Mouse (Mus musculus): ENCODE measurements at regions not wholly inside any gene's neighbourhood (a gene's known extent, or its start where the extent isn't known, plus 50 kb on each side); places are given as distances from the start of the nearest gene placed in this dataset.

- no peak for ATAC-seq (replicated peaks; ENCODE audit: poor library complexity)
These were observed 62.0 kb upstream of the Rtl1 start for GRCm38 (mm10) chr12:109662179-109662578.

GRCm38 (mm10) chr12:109674766-109675165 is 74.6 kb upstream of the Rtl1 start:
- no peak for ATAC-seq (replicated peaks; ENCODE audit: poor library complexity)

GRCm38 (mm10) chr12:109694046-109694445 is 93.9 kb upstream of the Rtl1 start:
- ATAC-seq (replicated peaks; ENCODE audit: poor library complexity) = no peak

- no peak for ATAC-seq (replicated peaks; ENCODE audit: poor library complexity)
These were observed 94.8 kb upstream of the Rtl1 start for GRCm38 (mm10) chr12:109694801-109695430.

DNA sequence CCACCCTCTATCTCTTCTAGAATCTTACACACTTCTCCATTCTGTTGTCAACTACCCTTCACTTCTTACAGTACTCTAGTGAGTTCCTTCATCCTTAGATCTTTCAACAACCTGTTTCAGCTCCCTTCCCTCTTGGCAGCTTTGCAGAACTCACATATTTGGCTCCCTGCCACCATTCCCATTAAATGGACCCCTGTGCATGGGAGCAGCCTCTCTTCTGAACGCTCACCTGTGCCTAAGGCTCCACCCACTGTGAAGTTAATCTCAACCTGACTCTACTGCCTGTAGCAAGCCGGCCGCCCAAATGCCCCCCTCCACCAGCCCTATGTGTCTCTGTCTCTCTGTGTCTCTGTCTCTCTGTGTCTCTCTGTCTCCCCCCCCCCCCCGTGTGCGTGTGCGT is 106.7 kb upstream of the Rtl1 start:
- no peak for ATAC-seq (replicated peaks; ENCODE audit: poor library complexity)

DNA sequence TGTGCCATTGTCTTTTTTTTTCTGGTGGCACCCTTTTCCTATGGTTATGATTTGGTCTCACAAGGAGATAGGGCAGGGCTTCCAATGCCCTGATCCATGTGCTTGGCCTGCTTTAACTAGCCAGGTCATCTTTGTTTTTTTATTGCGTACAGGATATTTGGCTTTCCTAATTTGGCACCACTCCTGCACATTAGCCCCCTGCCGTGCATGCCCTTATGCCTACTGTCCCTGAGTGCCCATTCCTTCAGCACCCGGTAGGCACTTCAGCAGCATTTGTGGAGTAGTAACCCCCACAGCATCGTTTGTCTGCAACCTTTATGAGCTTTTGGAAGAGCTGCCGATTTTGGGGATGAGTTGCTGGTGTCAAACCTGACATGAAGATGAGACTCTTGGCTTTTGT is 109.5 kb upstream of the Rtl1 start:
- no peak for ATAC-seq (replicated peaks; ENCODE audit: poor library complexity)

- ATAC-seq (replicated peaks; ENCODE audit: poor library complexity) = no peak
These were observed 111.3 kb upstream of the Rtl1 start for GRCm38 (mm10) chr12:109711392-109711791.

GRCm38 (mm10) chr12:109711946-109712345 is 111.8 kb upstream of the Rtl1 start:
- ATAC-seq (replicated peaks; ENCODE audit: poor library complexity) = no peak

DNA sequence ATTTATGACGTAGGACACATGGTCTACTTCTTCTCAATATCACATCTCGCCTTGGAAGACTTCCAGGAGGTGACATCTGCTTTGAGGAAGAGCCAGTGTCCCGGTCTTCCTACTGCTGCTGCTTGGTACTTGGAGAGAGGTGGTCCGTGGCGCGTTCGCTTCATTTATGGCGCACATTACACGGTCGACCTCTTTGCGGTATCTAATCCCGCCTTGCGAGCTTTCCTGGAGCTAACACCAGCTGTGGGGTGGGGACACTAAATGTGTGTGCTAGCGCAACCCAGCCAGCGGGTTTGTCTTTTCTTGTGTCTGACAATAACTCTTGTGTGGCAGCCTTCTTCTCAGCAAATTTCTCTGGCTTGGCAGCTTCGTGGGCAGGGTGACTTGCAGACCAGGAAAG is 112.3 kb upstream of the Rtl1 start:
- ATAC-seq (replicated peaks; ENCODE audit: poor library complexity) = no peak

DNA sequence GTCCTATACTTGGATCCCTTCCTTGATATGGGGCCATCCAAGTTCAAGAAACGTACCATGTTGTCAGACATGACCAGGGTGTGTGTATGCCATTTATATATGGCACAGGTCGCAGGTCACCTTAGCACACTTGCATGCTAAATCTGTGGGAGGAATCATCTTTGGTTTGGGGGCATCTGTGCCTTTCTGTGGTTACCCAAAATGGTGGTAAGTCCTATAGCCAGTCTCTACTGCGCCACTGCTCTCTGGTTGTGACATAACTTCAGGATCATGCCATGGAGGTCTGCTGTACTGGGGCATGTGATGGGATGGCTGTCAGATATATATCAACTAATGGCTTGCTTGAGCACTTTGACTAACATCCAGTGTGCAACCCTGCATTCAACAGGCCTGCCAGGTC is 112.9 kb upstream of the Rtl1 start:
- no peak for ATAC-seq (replicated peaks; ENCODE audit: poor library complexity)

DNA sequence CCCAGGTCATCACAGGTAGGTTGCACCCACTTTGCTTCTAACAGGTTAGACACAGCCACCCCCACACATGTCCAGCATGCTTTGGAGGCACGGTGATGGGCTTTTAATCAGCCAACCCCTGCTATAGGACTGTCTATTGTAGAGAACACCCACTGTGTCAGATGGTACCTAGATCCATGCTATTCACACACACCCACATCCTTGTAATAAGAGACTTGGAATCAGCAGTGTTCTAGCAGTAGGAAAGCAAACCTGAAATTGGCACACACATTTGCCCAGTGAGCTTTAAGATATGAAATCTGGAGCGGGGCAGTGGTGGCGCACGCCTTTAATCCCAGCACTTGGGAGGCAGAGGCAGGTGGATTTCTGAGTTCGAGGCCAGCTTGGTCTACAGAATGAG is 113.9 kb upstream of the Rtl1 start:
- ATAC-seq (replicated peaks; ENCODE audit: poor library complexity) = no peak

- ATAC-seq (replicated peaks; ENCODE audit: poor library complexity) = no peak
These were observed 116.9 kb upstream of the Rtl1 start for GRCm38 (mm10) chr12:109716991-109717390.

- ATAC-seq (replicated peaks; ENCODE audit: poor library complexity) = no peak
These were observed 117.9 kb upstream of the Rtl1 start for GRCm38 (mm10) chr12:109718036-109718435.

GRCm38 (mm10) chr12:109738201-109738600 is 138.1 kb upstream of the Rtl1 start:
- no peak for ATAC-seq (replicated peaks; ENCODE audit: poor library complexity)

- ATAC-seq (replicated peaks; ENCODE audit: poor library complexity) = no peak
These were observed 138.8 kb upstream of the Rtl1 start for GRCm38 (mm10) chr12:109738911-109739310.

DNA sequence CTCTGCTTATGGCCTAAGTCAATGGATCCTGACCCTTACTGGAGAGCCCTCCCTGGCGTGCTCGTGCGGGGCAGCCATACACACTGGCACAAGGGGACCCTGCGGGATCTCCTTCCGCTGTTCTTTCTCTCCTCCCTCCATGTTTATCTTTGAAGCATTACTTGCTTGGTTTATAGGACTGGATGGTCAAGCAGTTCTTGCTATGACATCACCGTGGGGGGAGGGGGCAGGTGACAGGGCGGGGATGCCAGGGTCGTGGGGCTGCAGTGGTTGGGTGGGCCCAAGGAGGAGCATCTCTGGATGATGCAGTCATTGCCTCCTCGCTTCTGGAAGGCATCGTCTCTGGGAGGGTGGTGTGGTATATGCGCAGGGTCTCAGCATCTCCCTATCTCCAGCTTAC is 142.4 kb upstream of the Rtl1 start:
- no peak for ATAC-seq (replicated peaks; ENCODE audit: poor library complexity)

- ATAC-seq (replicated peaks; ENCODE audit: poor library complexity) = no peak
These were observed 143.0 kb upstream of the Rtl1 start for GRCm38 (mm10) chr12:109743036-109743650.

DNA sequence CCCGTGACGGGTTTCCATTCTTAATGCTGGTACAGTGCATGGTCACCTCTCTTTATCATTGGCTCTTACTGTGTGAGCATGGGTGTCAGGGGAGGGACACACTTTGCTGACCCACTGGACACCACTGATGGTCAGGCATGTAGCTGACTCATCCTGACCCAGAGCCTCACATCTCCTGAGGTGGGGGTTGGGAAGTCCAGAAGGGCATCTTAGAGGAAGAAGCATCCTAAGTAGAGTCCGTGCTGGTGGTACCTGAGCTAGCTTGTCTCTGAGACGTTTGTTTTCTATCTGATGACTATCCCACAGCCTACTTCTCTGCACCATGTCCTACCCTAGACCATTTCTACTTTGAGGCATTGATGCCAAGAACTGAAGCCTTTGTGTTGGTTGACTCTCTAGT is 144.1 kb upstream of the Rtl1 start:
- ATAC-seq (replicated peaks; ENCODE audit: poor library complexity) = no peak

GRCm38 (mm10) chr12:109745731-109746484 is 145.8 kb upstream of the Rtl1 start:
- no peak for ATAC-seq (replicated peaks; ENCODE audit: poor library complexity)

- ATAC-seq (replicated peaks; ENCODE audit: poor library complexity) = no peak
These were observed 147.1 kb upstream of the Rtl1 start for GRCm38 (mm10) chr12:109747201-109747600.

DNA sequence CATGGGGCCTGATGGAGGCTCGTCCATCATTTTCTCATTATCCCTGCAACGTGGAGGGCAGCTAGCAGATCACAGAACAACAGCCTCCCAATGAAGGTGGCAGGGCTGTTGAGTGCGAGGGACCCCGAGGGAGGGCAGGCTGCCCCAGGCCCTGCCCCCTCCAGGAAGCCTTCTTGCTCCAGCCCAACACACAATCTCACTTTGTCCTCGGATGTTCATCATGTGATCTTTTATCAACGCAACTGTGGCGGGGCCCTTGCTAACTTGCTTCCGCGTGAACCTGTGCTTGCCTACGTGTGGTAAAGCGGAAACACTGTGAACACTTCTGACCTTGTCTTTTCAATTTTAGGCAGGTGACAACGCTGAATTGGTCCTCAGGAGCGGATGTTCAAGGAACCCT is 147.6 kb upstream of the Rtl1 start:
- no peak for ATAC-seq (replicated peaks; ENCODE audit: poor library complexity)

DNA sequence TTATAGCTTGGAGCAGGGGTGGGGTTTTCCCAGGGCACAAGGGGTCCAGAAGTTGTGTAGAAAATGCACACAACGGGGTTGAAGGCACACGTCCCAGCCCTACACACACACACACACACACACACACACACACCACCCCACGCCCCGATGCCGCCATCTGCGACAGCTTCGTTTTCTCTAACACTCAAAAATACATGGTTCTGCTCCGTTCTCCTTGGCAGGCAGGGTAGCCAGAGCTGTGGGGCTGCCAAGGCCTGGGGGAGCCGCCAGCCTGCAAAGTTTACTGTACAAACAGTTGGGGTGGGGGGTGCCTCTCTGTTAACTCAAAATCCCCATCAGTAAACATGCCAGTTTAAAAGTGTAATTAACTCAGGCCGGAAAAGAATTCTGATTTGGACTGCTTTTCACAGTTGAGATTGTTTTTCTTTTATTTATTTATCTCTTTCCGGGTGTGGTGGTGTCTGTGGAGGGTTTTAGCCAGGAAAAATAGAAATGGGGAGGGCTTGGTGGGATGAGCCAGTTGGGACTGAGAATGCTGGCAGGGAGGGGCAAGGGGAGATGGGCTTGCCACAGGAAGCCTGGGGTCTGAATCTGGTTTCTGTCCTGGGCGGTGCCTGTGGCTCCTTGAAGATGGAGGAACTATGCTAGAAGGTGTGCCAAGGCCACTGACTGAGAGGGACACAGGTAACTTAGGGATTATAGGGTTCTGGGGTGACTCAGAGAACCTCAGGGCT is 148.4 kb upstream of the Rtl1 start:
- no peak for ATAC-seq (replicated peaks; ENCODE audit: poor library complexity)

Data from megakaryocyte progenitor cell, adult 5-6 weeks (primary cell).